Mouse (Mus musculus): ENCODE results near the gene Hoxa3.

The Hoxa3 gene

DNA sequence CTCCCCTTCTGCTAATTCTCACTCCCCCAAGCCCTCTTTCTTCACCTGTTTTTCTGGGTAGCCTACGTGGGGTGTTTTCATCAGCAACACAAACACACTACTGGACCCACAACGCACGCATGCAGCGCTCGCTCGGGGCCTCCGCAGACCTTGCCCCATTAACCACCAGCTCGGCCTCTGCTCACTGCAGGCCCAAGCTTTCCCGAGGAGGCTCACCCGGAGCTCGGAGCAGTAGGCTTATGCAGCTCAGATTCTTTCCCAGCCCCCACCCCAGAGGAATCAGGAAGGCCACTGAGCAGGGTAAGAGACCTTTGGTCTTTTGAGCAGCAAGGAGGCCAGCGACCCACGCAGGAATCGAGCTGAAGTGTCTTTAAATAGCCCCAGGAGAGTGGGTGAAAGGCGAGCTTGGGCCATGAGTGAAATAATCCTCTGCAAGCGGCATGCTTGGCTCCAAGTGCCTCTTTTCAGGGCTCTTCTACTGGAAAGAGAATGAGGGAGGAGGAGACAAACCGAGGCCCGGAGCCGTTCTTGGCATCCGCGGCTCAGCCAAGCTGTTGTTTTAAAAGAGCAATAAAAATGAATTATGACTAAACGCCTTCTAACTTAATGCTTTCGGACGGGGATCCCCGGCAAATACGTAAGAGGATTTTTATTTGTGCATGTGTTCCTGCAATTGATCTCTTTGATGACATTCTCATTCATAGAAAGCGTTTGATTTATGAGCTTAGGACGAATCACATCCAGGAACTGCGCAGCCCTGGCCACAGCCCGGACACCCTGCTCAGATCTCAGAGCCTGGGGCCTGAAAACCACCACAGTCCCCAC is 52.4 kb downstream of the Hoxa3 start:
- no peak for ATAC-seq (ENCODE audit: insufficient number of reproducible peaks, low FRiP score, low TSS enrichment)

- no peak for ATAC-seq (ENCODE audit: insufficient number of reproducible peaks, low FRiP score, low TSS enrichment)
These were observed 53.2 kb downstream of the Hoxa3 start for GRCm38 (mm10) chr6:52159979-52160378.

DNA sequence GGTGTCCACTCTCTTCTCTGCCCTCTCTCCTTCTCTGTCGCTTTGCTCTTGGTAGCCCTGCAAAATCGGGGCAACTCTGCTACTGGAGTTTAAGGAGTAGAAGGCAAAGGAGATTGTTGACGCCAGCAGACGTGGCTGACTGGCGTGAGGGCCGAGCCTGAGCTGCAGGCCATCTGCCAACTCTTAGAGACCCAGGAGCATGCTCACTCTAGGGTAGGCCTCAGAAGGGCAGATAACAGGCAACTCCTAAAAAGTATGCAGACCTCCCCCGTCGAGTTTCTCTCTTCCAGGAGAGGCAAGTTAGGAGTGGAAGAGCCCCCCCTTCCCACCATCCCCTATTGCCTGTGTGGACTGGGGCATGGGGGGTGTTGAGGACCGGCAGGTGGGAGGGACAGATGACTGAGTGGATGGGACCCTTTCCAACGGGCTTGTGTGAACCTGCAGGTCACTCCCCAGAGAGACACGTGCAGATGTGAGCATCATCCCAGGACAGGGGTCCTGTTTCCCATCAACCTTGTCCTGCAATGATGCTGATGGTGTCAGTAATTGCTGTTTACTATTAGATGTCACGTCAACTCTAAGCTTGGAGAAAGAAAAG is 53.9 kb downstream of the Hoxa3 start:
- ATAC-seq (ENCODE audit: insufficient number of reproducible peaks, low FRiP score, low TSS enrichment), result no peak

DNA sequence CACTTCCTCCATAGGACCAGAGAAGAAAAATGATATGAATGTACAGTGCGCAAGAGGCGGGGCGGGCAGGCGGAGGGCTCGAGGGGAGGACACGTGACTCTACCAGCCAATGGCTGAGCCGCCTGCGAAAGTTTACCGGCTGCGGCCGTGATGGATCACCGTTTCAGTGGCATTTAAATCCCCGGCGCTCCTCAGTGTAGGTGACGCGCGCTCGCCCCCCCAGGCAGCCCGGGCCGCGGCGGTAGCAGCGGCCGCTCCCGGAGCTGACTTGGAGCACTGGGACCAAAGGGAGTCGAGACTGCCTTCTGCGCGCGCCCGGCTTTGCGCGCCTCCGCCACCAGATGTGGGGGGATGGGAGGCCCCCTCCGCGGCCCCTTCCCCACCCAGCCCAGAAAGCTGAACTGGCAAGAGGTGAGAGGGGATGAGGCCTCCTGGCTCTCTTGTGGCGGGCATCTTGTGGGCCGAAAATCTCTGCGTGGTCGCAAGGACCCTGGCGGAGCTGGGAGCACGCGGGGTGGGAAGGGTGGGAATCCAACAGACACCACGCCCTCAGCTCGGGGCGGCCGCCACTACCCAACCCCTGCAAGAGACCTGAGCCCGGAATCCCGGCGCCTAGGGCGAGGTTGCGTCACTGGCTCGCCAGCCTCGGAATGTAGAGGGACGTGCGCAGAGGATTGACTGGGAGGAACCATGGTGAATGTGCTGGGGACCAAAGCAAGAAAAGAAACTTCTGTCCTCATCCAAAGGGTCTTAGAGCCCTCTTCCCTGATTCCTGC is 54.7 kb downstream of the Hoxa3 start, which contains the start of gene Hoxa1:
Gene Hoxa1, minus strand, starts transcription at position 42 of the 776 bp plus-strand sequence.
- no peak for ATAC-seq (ENCODE audit: insufficient number of reproducible peaks, low FRiP score, low TSS enrichment)

DNA sequence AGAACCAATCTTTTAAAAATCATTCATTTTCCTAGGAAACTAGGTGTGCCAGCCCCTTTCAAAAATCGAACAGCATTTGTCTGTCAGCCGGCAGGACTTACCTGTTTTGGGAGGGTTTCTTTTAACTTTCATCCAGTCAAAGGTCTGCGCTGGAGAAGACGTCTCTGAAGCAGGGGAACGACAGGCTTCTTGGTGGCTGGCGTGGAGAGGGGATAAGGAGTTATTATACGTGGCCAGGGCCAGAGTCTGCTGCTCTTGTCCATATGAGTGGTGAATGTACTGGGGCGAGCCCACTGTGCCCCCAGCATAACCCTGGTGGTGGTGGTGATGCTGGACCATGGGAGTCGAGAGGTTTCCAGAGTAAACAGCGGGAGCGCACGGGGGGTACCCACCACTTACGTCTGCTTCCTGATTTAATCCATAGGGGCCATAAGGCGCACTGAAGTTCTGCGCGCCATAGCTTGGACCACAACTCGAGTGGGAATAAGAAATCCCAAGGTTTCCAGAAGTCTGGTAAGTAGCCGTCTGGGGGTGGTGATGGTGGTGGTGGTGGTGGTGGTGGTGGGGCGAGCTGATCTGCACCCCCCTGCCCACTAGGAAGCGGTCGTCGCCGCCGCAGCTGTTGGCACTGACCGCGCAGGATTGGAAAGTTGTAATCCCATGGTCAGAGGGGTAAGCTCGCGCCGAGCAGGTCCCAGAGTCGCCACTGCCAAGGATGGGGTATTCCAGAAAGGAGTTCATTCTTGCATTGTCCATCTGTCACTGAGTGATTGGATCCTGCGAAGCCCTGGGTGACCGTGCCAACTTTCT is 55.5 kb downstream of the Hoxa3 start:
- ATAC-seq (ENCODE audit: insufficient number of reproducible peaks, low FRiP score, low TSS enrichment), result no peak

DNA sequence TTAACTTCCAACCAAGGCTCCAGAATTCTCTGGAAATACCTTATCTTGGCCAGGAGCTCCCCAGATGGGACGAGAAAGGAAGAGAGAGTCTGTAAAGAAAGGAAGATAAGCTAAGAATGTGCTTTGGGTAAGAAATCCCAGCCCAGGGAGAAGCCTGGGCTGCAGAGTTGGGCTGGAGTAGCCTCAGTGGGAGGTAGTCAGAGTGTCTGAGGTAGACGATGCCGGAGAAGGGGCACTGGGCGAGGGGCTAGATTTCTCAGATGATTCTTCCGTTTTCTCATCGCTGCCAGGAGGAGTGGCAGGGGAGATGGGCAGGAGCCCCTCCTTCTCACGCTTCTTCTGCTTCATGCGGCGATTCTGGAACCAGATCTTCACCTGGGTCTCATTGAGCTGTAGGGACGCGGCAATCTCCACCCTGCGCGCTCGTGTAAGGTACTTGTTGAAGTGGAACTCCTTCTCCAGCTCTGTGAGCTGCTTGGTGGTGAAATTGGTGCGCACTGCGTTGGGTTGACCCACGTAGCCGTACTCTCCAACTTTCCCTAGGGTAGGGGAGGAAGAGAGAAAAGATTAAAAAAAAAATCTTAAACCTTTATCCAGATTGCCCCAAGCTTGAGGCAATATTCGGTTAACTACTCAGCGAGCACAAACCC is 56.5 kb downstream of the Hoxa3 start:
- ATAC-seq (ENCODE audit: insufficient number of reproducible peaks, low FRiP score, low TSS enrichment), result no peak

- ATAC-seq (ENCODE audit: insufficient number of reproducible peaks, low FRiP score, low TSS enrichment), result no peak
These were observed 57.7 kb downstream of the Hoxa3 start for GRCm38 (mm10) chr6:52155471-52155870.

- ATAC-seq (ENCODE audit: insufficient number of reproducible peaks, low FRiP score, low TSS enrichment), result no peak
These were observed 59.1 kb downstream of the Hoxa3 start for GRCm38 (mm10) chr6:52154044-52154443.

DNA sequence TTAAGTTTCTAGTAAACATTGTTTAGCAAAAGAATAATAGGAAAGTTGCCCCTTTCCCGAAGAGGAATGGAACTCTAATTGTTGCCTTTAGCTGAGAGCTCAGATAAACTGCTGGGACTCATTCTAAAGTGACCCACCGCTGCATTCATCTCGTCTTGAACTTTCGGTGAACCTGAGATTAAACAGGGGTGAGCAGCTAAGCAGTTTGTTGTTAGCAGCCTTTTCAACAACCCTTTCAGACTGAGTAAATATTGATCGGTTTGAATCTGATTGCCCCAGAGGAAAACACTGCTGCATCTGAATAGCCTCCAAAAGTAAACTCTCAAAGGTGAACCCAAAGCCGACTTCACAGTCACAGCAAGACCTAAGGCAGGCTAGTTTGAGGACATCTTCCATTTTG is 59.9 kb downstream of the Hoxa3 start:
- no peak for ATAC-seq (ENCODE audit: insufficient number of reproducible peaks, low FRiP score, low TSS enrichment)

GRCm38 (mm10) chr6:52152226-52153193 is 60.6 kb downstream of the Hoxa3 start:
- ATAC-seq (ENCODE audit: insufficient number of reproducible peaks, low FRiP score, low TSS enrichment), result no peak

GRCm38 (mm10) chr6:52151571-52151970 is 61.6 kb downstream of the Hoxa3 start:
- no peak for ATAC-seq (ENCODE audit: insufficient number of reproducible peaks, low FRiP score, low TSS enrichment)

DNA sequence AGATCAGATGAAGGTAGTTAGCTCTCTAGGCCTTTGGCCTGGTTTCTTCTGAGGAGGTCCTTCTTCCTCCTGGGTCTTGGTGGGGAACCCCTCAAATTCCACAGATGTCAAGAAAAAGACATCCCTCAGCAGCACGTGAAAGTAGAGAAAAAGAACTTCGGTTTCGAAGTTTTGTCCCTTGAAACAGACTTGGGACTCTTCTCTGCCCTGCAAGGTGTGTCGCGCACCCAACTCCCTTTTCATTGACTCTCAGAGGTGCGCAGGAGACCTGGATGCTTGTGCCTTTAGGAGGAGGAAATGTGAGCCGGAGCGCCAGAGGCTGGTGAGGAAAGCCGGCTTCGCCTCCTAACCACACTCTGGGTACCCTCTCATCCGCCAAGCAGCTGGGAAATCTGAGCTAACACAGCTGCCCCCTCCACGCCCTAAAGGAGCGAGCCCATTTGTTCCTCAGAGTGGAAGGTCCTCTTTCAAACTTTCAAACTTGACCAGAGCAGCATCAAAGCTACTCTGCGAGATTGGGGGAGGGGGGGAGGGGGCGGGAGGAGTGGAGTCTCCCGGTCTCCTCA is 62.7 kb downstream of the Hoxa3 start:
- no peak for ATAC-seq (ENCODE audit: insufficient number of reproducible peaks, low FRiP score, low TSS enrichment)

DNA sequence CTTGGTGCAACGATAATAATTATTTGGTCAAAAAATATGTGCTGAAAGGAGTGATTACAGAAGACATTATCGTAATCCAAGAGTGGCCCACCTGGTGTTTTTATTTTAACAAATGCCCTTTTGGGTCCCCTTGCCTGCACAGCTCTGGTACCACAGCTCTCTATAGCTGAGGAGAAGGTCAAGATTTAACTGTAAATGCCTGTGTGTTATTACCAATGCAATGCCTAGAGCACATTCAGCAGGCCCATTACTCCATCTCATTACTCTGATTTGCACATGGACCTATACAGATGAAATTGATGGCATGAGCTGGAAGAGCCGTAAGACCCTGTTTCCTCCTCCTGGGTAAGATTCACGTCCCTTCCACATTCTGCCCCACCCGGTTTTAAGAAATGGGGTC is 74.0 kb downstream of the Hoxa3 start:
- no peak for ATAC-seq (ENCODE audit: insufficient number of reproducible peaks, low FRiP score, low TSS enrichment)

GRCm38 (mm10) chr6:52138576-52138975 is 74.6 kb downstream of the Hoxa3 start:
- ATAC-seq (ENCODE audit: insufficient number of reproducible peaks, low FRiP score, low TSS enrichment), result no peak

DNA sequence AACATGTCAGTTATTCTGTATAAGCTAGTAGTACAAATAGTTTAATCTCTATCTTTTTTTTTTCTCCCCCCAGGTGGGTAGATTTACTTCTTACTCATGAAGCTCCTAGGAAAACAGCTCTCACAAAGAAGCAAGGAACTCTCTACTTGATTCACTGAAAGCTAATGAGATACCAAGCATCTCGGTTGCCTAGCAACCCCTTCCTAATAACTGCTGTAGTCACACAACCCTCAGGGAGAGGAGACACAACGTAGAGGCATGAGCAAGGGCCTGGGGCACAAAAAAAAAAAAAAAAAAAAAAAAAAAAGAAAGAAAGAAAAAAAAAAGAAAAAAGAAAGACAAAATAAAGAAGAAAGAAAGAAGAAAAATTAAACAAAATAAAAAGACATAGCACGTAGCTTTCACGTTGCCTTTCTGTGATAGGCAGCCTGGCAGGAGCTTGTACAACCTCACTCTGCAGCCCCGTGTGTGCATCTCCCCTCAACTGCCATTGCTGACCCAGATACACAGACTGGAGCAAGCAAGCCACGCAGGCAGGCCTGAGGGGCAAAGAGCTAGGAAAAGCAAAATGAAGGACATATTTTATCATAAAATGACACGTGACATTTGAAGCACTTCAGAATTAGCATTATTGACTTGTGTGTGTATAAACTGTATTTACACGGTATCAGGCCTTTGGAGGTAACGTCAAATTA is 75.1 kb downstream of the Hoxa3 start:
- no peak for ATAC-seq (ENCODE audit: insufficient number of reproducible peaks, low FRiP score, low TSS enrichment)

DNA sequence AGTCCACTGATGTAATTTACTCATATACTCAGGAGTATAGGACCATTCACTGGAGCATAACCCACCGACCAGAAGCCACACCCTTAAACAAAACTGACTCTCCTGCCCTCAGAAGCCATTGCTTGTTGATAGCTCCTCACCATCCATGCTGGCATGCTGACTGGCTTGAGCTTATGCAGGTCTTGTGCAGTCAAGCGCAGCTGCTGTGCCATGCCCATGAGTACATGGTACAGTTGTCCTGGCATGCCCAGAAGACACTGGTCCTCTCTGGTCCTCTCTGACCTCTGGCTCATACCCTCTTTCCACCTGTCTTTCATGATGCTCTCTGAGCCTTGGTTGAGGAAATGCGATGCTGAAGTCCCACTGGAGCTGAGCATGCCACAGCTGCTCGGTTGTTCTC is 89.5 kb downstream of the Hoxa3 start:
- no peak for ATAC-seq (ENCODE audit: insufficient number of reproducible peaks, low FRiP score, low TSS enrichment)

- ATAC-seq (ENCODE audit: insufficient number of reproducible peaks, low FRiP score, low TSS enrichment), result no peak
These were observed 92.0 kb downstream of the Hoxa3 start for GRCm38 (mm10) chr6:52121173-52121572.
